Mouse (Mus musculus) bone marrow macrophage, adult 2 months (primary cell): Measurements from ENCODE around the gene Wdr45b.

Experiments
- CTCF ChIP-seq: IDR thresholded peaks from 2 replicates; pipeline ENCODE4 v1.5.1; 2012; ENCODE audit warnings: low read depth, mild to moderate bottlenecking, low read length, moderate library complexity
- POLR2A ChIP-seq: IDR thresholded peaks from 2 replicates; pipeline ENCODE4 v1.6.1; 2012; ENCODE audit warnings: mild to moderate bottlenecking, low read depth, low read length, borderline replicate concordance

GRCm38 (mm10) chr11:121278011-121278410 is 76.2 kb downstream of the Wdr45b start:
- no peak for TF ChIP-seq POLR2A
- no peak for TF ChIP-seq CTCF
